Mouse (Mus musculus) midbrain, embryonic 11.5 days (tissue): ENCODE measurements at regions not wholly inside any gene's neighbourhood (a gene's known extent, or its start where the extent isn't known, plus 50 kb on each side); places are given as distances from the start of the nearest gene placed in this dataset.
A peak's percentile ranks its signal among the peaks of the same experiment; 100 is the strongest.

Source experiments
- ATAC-seq: fragments of 200-750 bp; cut with Nextera tagmentation; 2 replicates; pipeline ENCODE4 v1.8.0; 2017; ENCODE audit warnings: moderate TSS enrichment, moderate library complexity; ENCODE audit not compliant: low FRiP score
- DNase-seq: peaks from one replicate; pipeline ENCODE4 v3.0.0; 2015; ENCODE audit warnings: low spot score; ENCODE audit errors: missing footprints
- H3K27ac ChIP-seq: fragments of 300-500 bp; sonication (generic); 2 replicates; pipeline ENCODE4 v1.5.1; 2014; ENCODE audit warnings: low read depth, low read length
- H3K27me3 ChIP-seq: fragments of 300-500 bp; sonication (generic); 2 replicates; pipeline ENCODE4 v1.6.1; 2014; ENCODE audit warnings: mild to moderate bottlenecking, low read length, moderate library complexity, mixed read lengths; ENCODE audit not compliant: control insufficient read depth, insufficient read depth
- H3K36me3 ChIP-seq: fragments of 300-500 bp; sonication (generic); 2 replicates; pipeline ENCODE4 v1.6.1; 2014; ENCODE audit warnings: mild to moderate bottlenecking, low read length, moderate library complexity, mixed read lengths; ENCODE audit not compliant: control insufficient read depth, insufficient read depth
- H3K4me1 ChIP-seq: fragments of 300-500 bp; sonication (generic); 2 replicates; pipeline ENCODE4 v1.6.1; 2014; ENCODE audit warnings: low read length; ENCODE audit not compliant: control insufficient read depth, insufficient read depth
- H3K4me2 ChIP-seq: fragments of 300-500 bp; sonication (generic); 2 replicates; pipeline ENCODE4 v1.6.1; 2014; ENCODE audit warnings: mild to moderate bottlenecking, moderate library complexity
- H3K4me3 ChIP-seq: fragments of 300-500 bp; sonication (generic); 2 replicates; pipeline ENCODE4 v1.5.1; 2014; ENCODE audit warnings: low read depth, low read length
- H3K9ac ChIP-seq: fragments of 300-500 bp; sonication (generic); 2 replicates; pipeline ENCODE4 v1.6.1; 2014; ENCODE audit warnings: low read length
- H3K9me3 ChIP-seq: fragments of 300-500 bp; sonication (generic); 2 replicates; pipeline ENCODE4 v1.6.1; 2016; ENCODE audit warnings: low read length; ENCODE audit not compliant: control insufficient read depth
- WGBS: fragments of 180-500 bp; shearing (Covaris S2); extraction: QIAGEN DNeasy Blood & Tissue Kit; methylation state at CpG from one replicate; pipeline ENCODE4 v1.1.7; 2014; 5-methylcytosine and 5-hydroxymethylcytosine counted together

GRCm38 (mm10) chr16:39512774-39513173 lies 471.4 kb upstream of the Lsamp start:
- Histone ChIP-seq H3K4me3 (no peak overlapping the region), H3K27ac (no peak overlapping the region), H3K9ac (no peak overlapping the region), H3K4me2 (no peak overlapping the region), H3K9me3 (0 out of 2 replicates have a peak, but pooled peaks cover 2% of the 10 kb centered on the region), H3K4me1 (no peaks in the 10 kb centered on the region), H3K27me3 (no peaks in the 10 kb centered on the region), H3K36me3 (no peaks in the 10 kb centered on the region)
- peak; percentile 10 for DNase-seq
- ATAC-seq: peak; percentile 46; the same call in 1 of the 2 replicates
- 22% methylated on average over 1 of the region's 1 CpGs for WGBS

GRCm38 (mm10) chr16:39513659-39514058 lies 470.5 kb upstream of the Lsamp start:
- no peak for ATAC-seq
- no peaks in the 10 kb centered on the region for H3K36me3 ChIP-seq
- H3K27me3 ChIP-seq: no peaks in the 10 kb centered on the region
- 0 out of 2 replicates have a peak, but pooled peaks cover 2% of the 10 kb centered on the region for H3K9me3 ChIP-seq
- H3K4me2 ChIP-seq: no peak overlapping the region
- no peak overlapping the region for H3K4me3 ChIP-seq
- H3K4me1 ChIP-seq: no peaks in the 10 kb centered on the region
- WGBS: 26% methylated on average over 1 of the region's 1 CpGs
- no peak overlapping the region for H3K9ac ChIP-seq
- no peak for DNase-seq
- no peak overlapping the region for H3K27ac ChIP-seq

GRCm38 (mm10) chr16:39531106-39531505 lies 453.1 kb upstream of the Lsamp start:
- Histone ChIP-seq H3K9ac (no peak overlapping the region), H3K9me3 (no peaks in the 10 kb centered on the region), H3K4me1 (no peaks in the 10 kb centered on the region), H3K4me2 (no peak overlapping the region), H3K36me3 (no peaks in the 10 kb centered on the region), H3K4me3 (no peak overlapping the region), H3K27me3 (no peaks in the 10 kb centered on the region), H3K27ac (no peak overlapping the region)
- no peak for DNase-seq
- ATAC-seq: no peak
- WGBS: 78% methylated on average over 3 of the region's 3 CpGs

- H3K9ac ChIP-seq: no peak overlapping the region
- DNase-seq (no peak), ATAC-seq (no peak)
- 48% methylated on average over 3 of the region's 3 CpGs for WGBS
- H3K4me1 ChIP-seq: no peaks in the 10 kb centered on the region
- H3K4me3 ChIP-seq: no peak overlapping the region
- no peak overlapping the region for H3K27ac ChIP-seq
- H3K4me2 ChIP-seq: no peak overlapping the region
- no peaks in the 10 kb centered on the region for H3K9me3 ChIP-seq
- no peaks in the 10 kb centered on the region for H3K36me3 ChIP-seq
- no peaks in the 10 kb centered on the region for H3K27me3 ChIP-seq
Measured at GRCm38 (mm10) chr16:39532770-39533169, 451.4 kb upstream of the Lsamp start.

- Histone ChIP-seq H3K4me1 (no peaks in the 10 kb centered on the region), H3K4me3 (no peak overlapping the region), H3K27ac (no peak overlapping the region), H3K36me3 (no peaks in the 10 kb centered on the region), H3K9ac (no peak overlapping the region), H3K4me2 (no peak overlapping the region), H3K9me3 (no peaks in the 10 kb centered on the region), H3K27me3 (no peaks in the 10 kb centered on the region)
- 93% methylated on average over 6 of the region's 6 CpGs for WGBS
- ATAC-seq: no peak
- no peak for DNase-seq
Measured at GRCm38 (mm10) chr16:39533351-39533750, 450.8 kb upstream of the Lsamp start.

- H3K4me2 ChIP-seq: no peak overlapping the region
- no peaks in the 10 kb centered on the region for H3K27me3 ChIP-seq
- ATAC-seq (no peak), DNase-seq (no peak)
- H3K9me3 ChIP-seq: no peaks in the 10 kb centered on the region
- no peaks in the 10 kb centered on the region for H3K4me1 ChIP-seq
- no peak overlapping the region for H3K4me3 ChIP-seq
- WGBS: 85% methylated on average over 2 of the region's 2 CpGs
- no peak overlapping the region for H3K27ac ChIP-seq
- H3K9ac ChIP-seq: no peak overlapping the region
- H3K36me3 ChIP-seq: no peaks in the 10 kb centered on the region
Measured at GRCm38 (mm10) chr16:39553316-39553715, 430.8 kb upstream of the Lsamp start.

GRCm38 (mm10) chr16:39576620-39577019 lies 407.5 kb upstream of the Lsamp start:
- Histone ChIP-seq H3K27ac (no peak overlapping the region), H3K36me3 (no peaks in the 10 kb centered on the region), H3K4me1 (no peaks in the 10 kb centered on the region), H3K4me2 (no peak overlapping the region), H3K27me3 (no peaks in the 10 kb centered on the region), H3K9ac (no peak overlapping the region), H3K4me3 (no peak overlapping the region), H3K9me3 (no peaks in the 10 kb centered on the region)
- no peak for ATAC-seq
- DNase-seq: no peak
- 69% methylated on average over 6 of the region's 6 CpGs for WGBS

- 81% methylated on average over 1 of the region's 1 CpGs for WGBS
- Histone ChIP-seq H3K4me1 (no peaks in the 10 kb centered on the region), H3K27ac (no peak overlapping the region)
Measured at GRCm38 (mm10) chr16:39579621-39580020, 404.5 kb upstream of the Lsamp start.

More at GRCm38 (mm10) chr16:39579621-39580020, 404.5 kb upstream of the Lsamp start:
- DNase-seq (no peak), ATAC-seq (no peak)
- Histone ChIP-seq H3K36me3 (no peaks in the 10 kb centered on the region), H3K27me3 (no peaks in the 10 kb centered on the region), H3K9ac (no peak overlapping the region), H3K4me2 (no peak overlapping the region), H3K4me3 (no peak overlapping the region), H3K9me3 (no peaks in the 10 kb centered on the region)
